Mouse (Mus musculus) lung, postnatal 0 days (tissue): Measurements from ENCODE around the gene Map4k2. TPM values are rescaled to one million over a fixed set of nuclear protein-coding genes. Genes with fewer than 3 reads are reported as not detected.
A peak's percentile ranks its signal among the peaks of the same experiment; 100 is the strongest.

Source experiments
- ATAC-seq: fragments of 200-750 bp; cut with Nextera tagmentation; 2 replicates; pipeline ENCODE4 v1.8.0; 2017; ENCODE audit warnings: moderate library complexity
- DNase-seq: peaks from one replicate; pipeline ENCODE4 v3.0.0-alpha.2; 2016; ENCODE audit warnings: low spot score
- H3K27ac ChIP-seq: fragments of 300-500 bp; sonication (generic); 2 replicates; pipeline ENCODE4 v1.5.1; 2014; ENCODE audit warnings: antibody characterized with exemption, mild to moderate bottlenecking, low read length, mixed read lengths
- H3K27me3 ChIP-seq: fragments of 300-500 bp; sonication (generic); replicated peaks from 2 replicates; pipeline ENCODE4 v1.6.1; 2014; ENCODE audit warnings: low read length, mixed read lengths; ENCODE audit not compliant: insufficient read depth
- H3K36me3 ChIP-seq: fragments of 300-500 bp; sonication (generic); 2 replicates; pipeline ENCODE4 v1.6.1; 2014; ENCODE audit warnings: low read length, mixed read lengths; ENCODE audit not compliant: insufficient read depth
- H3K4me1 ChIP-seq: fragments of 300-500 bp; sonication (generic); 2 replicates; pipeline ENCODE4 v1.6.1; 2014; ENCODE audit warnings: antibody characterized with exemption, low read depth, low read length, mixed read lengths; ENCODE audit not compliant: insufficient read depth
- H3K4me2 ChIP-seq: fragments of 300-500 bp; sonication (generic); replicated peaks from 2 replicates; pipeline ENCODE4 v1.6.1; 2014; ENCODE audit warnings: low read depth, mild to moderate bottlenecking, low read length, moderate library complexity, mixed read lengths
- H3K4me3 ChIP-seq: fragments of 300-500 bp; sonication (generic); 2 replicates; pipeline ENCODE4 v1.5.1; 2014; ENCODE audit warnings: low read depth, low read length
- H3K9ac ChIP-seq: fragments of 300-500 bp; sonication (generic); replicated peaks from 2 replicates; pipeline ENCODE4 v1.6.1; 2014; ENCODE audit warnings: low read depth, mild to moderate bottlenecking
- H3K9me3 ChIP-seq: fragments of 300-500 bp; sonication (generic); 2 replicates; pipeline ENCODE4 v1.6.1; 2016; ENCODE audit warnings: low read length, mixed read lengths
- CTCF ChIP-seq: IDR thresholded peaks from 2 replicates; pipeline ENCODE4 v1.5.1; 2016; ENCODE audit warnings: antibody characterized with exemption, mild to moderate bottlenecking
- EP300 ChIP-seq: IDR thresholded peaks from 2 replicates; pipeline ENCODE4 v1.6.1; 2016; ENCODE audit warnings: antibody characterized with exemption, mild to moderate bottlenecking, control low read depth
- WGBS: fragments of 180-500 bp; shearing (Covaris S2); extraction: QIAGEN DNeasy Blood & Tissue Kit; methylation state at CpG from one replicate; pipeline ENCODE4 v1.1.7; 2014; 5-methylcytosine and 5-hydroxymethylcytosine counted together
- polyA plus RNA-seq: library from polyadenylated mRNA; unstranded; fragments of >200 nt; fragmentation: Nextera tagmentation; extraction: Ambion mirVana; gene quantifications from 2 replicates; pipeline ENCODE4 v1.2.1, GENCODE M21; 2015

Map4k2 gene
- polyA plus RNA-seq, 1 experiment from 2014 or later: 22.5 TPM

GRCm38 (mm10) chr19:6313796-6314195 lies 27.1 kb upstream of the Map4k2 start:
- TF ChIP-seq CTCF (no peak), EP300 (no peak)

GRCm38 (mm10) chr19:6314513-6314912 lies 26.4 kb upstream of the Map4k2 start:
- 49% methylated on average over 8 of the region's 8 CpGs for WGBS
- DNase-seq (peak; percentile 89), ATAC-seq (peak; percentile 90)
- Histone ChIP-seq H3K9ac (no peak overlapping the region), H3K27me3 (no peaks in the 10 kb centered on the region), H3K4me1 (no peaks in the 10 kb centered on the region), H3K4me3 (no peak overlapping the region), H3K36me3 (peaks cover 42% of the 10 kb centered on the region), H3K27ac (peak overlapping the region; percentile 72), H3K9me3 (no peaks in the 10 kb centered on the region), H3K4me2 (no peak overlapping the region)
- peak; percentile 24 for TF ChIP-seq CTCF
- TF ChIP-seq EP300: no peak

More at GRCm38 (mm10) chr19:6313796-6314195, 27.1 kb upstream of the Map4k2 start:
- no peak for DNase-seq
- no peak overlapping the region for H3K4me3 ChIP-seq
- H3K9ac ChIP-seq: no peak overlapping the region
- no peaks in the 10 kb centered on the region for H3K27me3 ChIP-seq
- no peaks in the 10 kb centered on the region for H3K9me3 ChIP-seq
- 81% methylated on average over 8 of the region's 8 CpGs for WGBS
- peaks cover 42% of the 10 kb centered on the region for H3K36me3 ChIP-seq
- H3K4me2 ChIP-seq: no peak overlapping the region
- H3K4me1 ChIP-seq: peaks cover 1% of the 10 kb centered on the region; the same call in 1 of the 2 replicates
- no peak for ATAC-seq
- H3K27ac ChIP-seq: peak overlapping the region; percentile 72

GRCm38 (mm10) chr19:6315573-6315972 lies 25.4 kb upstream of the Map4k2 start:
- Histone ChIP-seq H3K9me3 (no peaks in the 10 kb centered on the region), H3K27me3 (no peaks in the 10 kb centered on the region), H3K36me3 (peaks cover 48% of the 10 kb centered on the region), H3K27ac (0 out of 2 replicates have a peak overlapping the region, but pooled peaks have one; percentile 72), H3K9ac (no peak overlapping the region), H3K4me2 (no peak overlapping the region), H3K4me1 (no peaks in the 10 kb centered on the region), H3K4me3 (no peak overlapping the region)
- ATAC-seq (no peak), DNase-seq (no peak)
- TF ChIP-seq CTCF (no peak), EP300 (no peak)
- WGBS: 80% methylated on average over 14 of the region's 14 CpGs

GRCm38 (mm10) chr19:6318145-6318544 lies 22.8 kb upstream of the Map4k2 start:
- no peak overlapping the region for H3K27ac ChIP-seq
- H3K4me2 ChIP-seq: no peak overlapping the region
- peaks cover 47% of the 10 kb centered on the region for H3K36me3 ChIP-seq
- WGBS: 88% methylated on average over 12 of the region's 12 CpGs
- H3K27me3 ChIP-seq: no peaks in the 10 kb centered on the region
- H3K9ac ChIP-seq: no peak overlapping the region
- H3K4me3 ChIP-seq: no peak overlapping the region
- H3K4me1 ChIP-seq: no peaks in the 10 kb centered on the region
- H3K9me3 ChIP-seq: no peaks in the 10 kb centered on the region
- ATAC-seq (no peak), DNase-seq (no peak)
- TF ChIP-seq CTCF: no peak
- TF ChIP-seq EP300: no peak

- Histone ChIP-seq H3K36me3 (peaks cover 36% of the 10 kb centered on the region), H3K27me3 (no peaks in the 10 kb centered on the region), H3K4me1 (no peaks in the 10 kb centered on the region), H3K27ac (peak overlapping the region; percentile 26; the same call in 1 of the 2 replicates), H3K9me3 (no peaks in the 10 kb centered on the region), H3K4me2 (no peak overlapping the region), H3K4me3 (no peak overlapping the region), H3K9ac (no peak overlapping the region)
- WGBS: 70% methylated on average over 8 of the region's 8 CpGs
- no peak for DNase-seq
- TF ChIP-seq EP300: no peak
- TF ChIP-seq CTCF: no peak
- peak; percentile 10 for ATAC-seq
These were observed 19.6 kb upstream of the Map4k2 start for GRCm38 (mm10) chr19:6321358-6321757.

- Histone ChIP-seq H3K9me3 (no peaks in the 10 kb centered on the region), H3K4me3 (no peak overlapping the region), H3K36me3 (peaks cover 30% of the 10 kb centered on the region), H3K27ac (peak overlapping the region; percentile 26; the same call in 1 of the 2 replicates), H3K4me1 (no peaks in the 10 kb centered on the region), H3K4me2 (no peak overlapping the region), H3K27me3 (no peaks in the 10 kb centered on the region), H3K9ac (no peak overlapping the region)
- no peak for TF ChIP-seq EP300
- TF ChIP-seq CTCF: no peak
- ATAC-seq (peak; percentile 77), DNase-seq (peak; percentile 78)
- WGBS: 65% methylated on average over 33 of the region's 33 CpGs
These were observed 18.9 kb upstream of the Map4k2 start for GRCm38 (mm10) chr19:6321786-6322621.
